In genomic region chr12:76376649-76377048, GRCm38 (mm10) we compare ENCODE assay signal across 8 mouse cellular contexts. TPM values are rescaled to one million over a fixed set of nuclear protein-coding genes. Genes with fewer than 3 reads are reported as not detected.
DNase-seq lines count a peak whose midpoint lies in the region; ATAC-seq and TF ChIP-seq lines count a peak whose summit lies in the region.

No protein-coding gene starts in this region.

- WGBS in hindbrain, postnatal 0 days = 36% methylated on average over 7 of the region's 7 CpGs
- 37% methylated on average over 7 of the region's 7 CpGs for WGBS in hindbrain, embryonic 14.5 days
- WGBS in liver, adult 2 months = 54% methylated on average over 7 of the region's 7 CpGs

- H3K36me3 ChIP-seq in hindbrain, postnatal 0 days (ENCODE audit: insufficient read depth, low read length) = no peaks in the 10 kb centered on the region
- no peaks in the 10 kb centered on the region for H3K36me3 ChIP-seq in hindbrain, embryonic 14.5 days (replicated peaks; ENCODE audit: control insufficient read depth, insufficient read depth)
- H3K36me3 ChIP-seq in liver, adult 2 months (ENCODE audit: control insufficient read depth, insufficient read depth, low read length) = no peaks in the 10 kb centered on the region

- no peaks in the 10 kb centered on the region; the same call in 1 of the 2 replicates for H3K4me1 ChIP-seq in hindbrain, postnatal 0 days (ENCODE audit: insufficient read depth, low read length)
- H3K4me1 ChIP-seq in hindbrain, embryonic 14.5 days (replicated peaks; ENCODE audit: control insufficient read depth, insufficient read depth, low read length) = 0 out of 2 replicates have a peak, but pooled peaks cover 7% of the 10 kb centered on the region
- H3K4me1 ChIP-seq in liver, adult 2 months (ENCODE audit: control insufficient read depth, insufficient read depth, low read length) = peaks cover 12% of the 10 kb centered on the region

- H3K27ac ChIP-seq in hindbrain, postnatal 0 days = no peak overlapping the region
- H3K27ac ChIP-seq in hindbrain, embryonic 14.5 days = no peak overlapping the region
- H3K27ac ChIP-seq in liver, adult 2 months (replicated peaks; ENCODE audit: insufficient read depth, low read depth, low read length) = no peak overlapping the region

- no peak for TF ChIP-seq POLR2A in liver, adult 2 months (IDR thresholded peaks at IDR 0.05; ENCODE audit: extremely low read depth, insufficient read depth, low read length)

- H3K4me2 ChIP-seq in hindbrain, postnatal 0 days (ENCODE audit: low read depth, low read length) = no peak overlapping the region
- H3K4me2 ChIP-seq in hindbrain, embryonic 14.5 days (replicated peaks) = no peak overlapping the region

- DNase-seq in hindbrain, postnatal 0 days (ENCODE audit: low spot score) = peak; percentile 32
- DNase-seq in hindbrain, embryonic 14.5 days (ENCODE audit: low spot score) = no peak
- DNase-seq in CD8-positive naive resting alpha-beta T cell, adult 2 months (ENCODE audit: low read depth in 2 of 2, low spot score in 2 of 2) = peak; percentile 53 to 63
- peak; percentile 76 for DNase-seq in T-cell, adult 2 months (ENCODE audit: low spot score)
- peak; percentile 26 for DNase-seq in liver, adult 2 months (ENCODE audit: extremely low read depth, low read depth, low spot score)
- DNase-seq in spleen, postnatal 36 days (ENCODE audit: low spot score in 2 of 2) = peak; percentile 68 to 74
- DNase-seq in left cerebral cortex, postnatal 36 days (ENCODE audit: low spot score in 2 of 2) = no peak
- no peak for DNase-seq in ovary, postnatal 10 days (ENCODE audit: low spot score)

- no peaks in the 10 kb centered on the region for H3K9me3 ChIP-seq in hindbrain, postnatal 0 days (ENCODE audit: low read length)
- H3K9me3 ChIP-seq in hindbrain, embryonic 14.5 days (ENCODE audit: control insufficient read depth, low read length) = no peaks in the 10 kb centered on the region

- ATAC-seq in hindbrain, postnatal 0 days = no peak
- no peak; the same call in 1 of the 2 replicates for ATAC-seq in hindbrain, embryonic 14.5 days (ENCODE audit: low FRiP score)

- intact Hi-C loops in left cerebral cortex, postnatal 36 days (cut with DNase I) = loop anchor here (10.0 kb wide), 2 partner anchors 218 to 1848 kb away; partner anchors contain the start of gene Gphn

- no peak overlapping the region for H3K9ac ChIP-seq in hindbrain, postnatal 0 days (replicated peaks; ENCODE audit: low read length)
- H3K9ac ChIP-seq in hindbrain, embryonic 14.5 days = no peak overlapping the region
- H3K9ac ChIP-seq in liver, adult 2 months (ENCODE audit: low read depth, low read length) = no peak overlapping the region

- TF ChIP-seq CTCF in hindbrain, postnatal 0 days (IDR thresholded peaks at IDR 0.05; ENCODE audit: low read depth) = peak; percentile 73
- TF ChIP-seq CTCF in liver, adult 2 months (IDR thresholded peaks at IDR 0.05; ENCODE audit: low read depth, low read length) = peak; percentile 74

- H3K4me3 ChIP-seq in hindbrain, postnatal 0 days (ENCODE audit: low read length) = no peak overlapping the region
- H3K4me3 ChIP-seq in hindbrain, embryonic 14.5 days (replicated peaks; ENCODE audit: low read length) = no peak overlapping the region
- H3K4me3 ChIP-seq in liver, adult 2 months (ENCODE audit: insufficient read depth, low read depth, low read length) = no peak overlapping the region

- H3K79me2 ChIP-seq in liver, adult 2 months (ENCODE audit: control insufficient read depth, insufficient read depth, low read length) = peaks cover 61% of the 10 kb centered on the region

- no peaks in the 10 kb centered on the region for H3K27me3 ChIP-seq in hindbrain, postnatal 0 days (ENCODE audit: insufficient read depth, low read length)
- H3K27me3 ChIP-seq in hindbrain, embryonic 14.5 days (ENCODE audit: control insufficient read depth, insufficient read depth, low read length) = no peaks in the 10 kb centered on the region
- H3K27me3 ChIP-seq in liver, adult 2 months (ENCODE audit: control insufficient read depth, insufficient read depth, low read length) = no peaks in the 10 kb centered on the region

RNA-seq across cellular contexts. Expression of gene Zbtb1, which starts 6.6 kb away (rescaled TPM):
- total RNA-seq in hindbrain, postnatal 0 days (2014; rRNA removed) = 3.3 and 3.6 TPM in 2 replicates
- 3.0 and 3.1 TPM in 2 replicates for polyA plus RNA-seq in hindbrain, postnatal 0 days (2015; fragmentation: Nextera tagmentation; extraction: Ambion mirVana)
- polyA plus RNA-seq in hindbrain, embryonic 14.5 days (2014; fragmentation: Nextera tagmentation; extraction: Ambion mirVana) = 4.2 and 4.7 TPM in 2 replicates
- total RNA-seq in liver, adult 2 months (2014; rRNA removed) = 2.1 and 2.2 TPM in 2 replicates
- polyA plus RNA-seq in liver, adult 2 months (2012; rRNA removed) = 0.60 and 0.70 TPM in 2 replicates
- 1 to 10 TPM; 4.6 to 6.6 TPM for total RNA-seq in left cerebral cortex, postnatal 36 days (2021)

RNA-seq across cellular contexts. Expression of gene Zbtb25, which starts 7.2 kb away (rescaled TPM):
- 20.5 and 25.2 TPM in 2 replicates for total RNA-seq in hindbrain, postnatal 0 days (2014; rRNA removed)
- polyA plus RNA-seq in hindbrain, postnatal 0 days (2015; fragmentation: Nextera tagmentation; extraction: Ambion mirVana) = 12.1 and 12.7 TPM in 2 replicates
- 16.0 and 16.5 TPM in 2 replicates for polyA plus RNA-seq in hindbrain, embryonic 14.5 days (2014; fragmentation: Nextera tagmentation; extraction: Ambion mirVana)
- 1.0 and 1.6 TPM in 2 replicates for total RNA-seq in liver, adult 2 months (2014; rRNA removed)
- 1.7 and 2.3 TPM in 2 replicates for polyA plus RNA-seq in liver, adult 2 months (2012; rRNA removed)
- total RNA-seq in left cerebral cortex, postnatal 36 days (2021) = 10 to 100 TPM; 17.8 to 19.6 TPM

RNA-seq across cellular contexts. Expression of gene Hspa2, which starts 27.3 kb away (rescaled TPM):
- total RNA-seq in hindbrain, postnatal 0 days (2014; rRNA removed) = 9.6 and 17.2 TPM in 2 replicates
- 11.1 and 13.8 TPM in 2 replicates for polyA plus RNA-seq in hindbrain, postnatal 0 days (2015; fragmentation: Nextera tagmentation; extraction: Ambion mirVana)
- 6.4 and 7.9 TPM in 2 replicates for polyA plus RNA-seq in hindbrain, embryonic 14.5 days (2014; fragmentation: Nextera tagmentation; extraction: Ambion mirVana)
- 3.3 and 3.8 TPM in 2 replicates for total RNA-seq in liver, adult 2 months (2014; rRNA removed)
- 1.4 and 2.2 TPM in 2 replicates for polyA plus RNA-seq in liver, adult 2 months (2012; rRNA removed)
- total RNA-seq in left cerebral cortex, postnatal 36 days (2021) = 10 to 100 TPM; 62.5 to 67.5 TPM

RNA-seq across cellular contexts. Expression of gene Ppp1r36, which starts 40.7 kb away (rescaled TPM):
- total RNA-seq in hindbrain, postnatal 0 days (2014; rRNA removed) = 0.25 and 0.52 TPM in 2 replicates
- polyA plus RNA-seq in hindbrain, postnatal 0 days (2015; fragmentation: Nextera tagmentation; extraction: Ambion mirVana) = 2.7 and 2.8 TPM in 2 replicates
- polyA plus RNA-seq in hindbrain, embryonic 14.5 days (2014; fragmentation: Nextera tagmentation; extraction: Ambion mirVana) = 1.8 and 2.6 TPM in 2 replicates
- under 0.01 TPM in 1 of 2 replicates, not detected in the other for total RNA-seq in liver, adult 2 months (2014; rRNA removed)
- not detected in 2 replicates for polyA plus RNA-seq in liver, adult 2 months (2012; rRNA removed)
- total RNA-seq in left cerebral cortex, postnatal 36 days (2021) = 1 to 10 TPM; 1.2 to 1.3 TPM

RNA-seq across cellular contexts. Expression of gene Akap5, which starts 52.0 kb away (rescaled TPM):
- 13.1 and 15.0 TPM in 2 replicates for total RNA-seq in hindbrain, postnatal 0 days (2014; rRNA removed)
- 11.8 and 12.5 TPM in 2 replicates for polyA plus RNA-seq in hindbrain, postnatal 0 days (2015; fragmentation: Nextera tagmentation; extraction: Ambion mirVana)
- 11.8 and 12.1 TPM in 2 replicates for polyA plus RNA-seq in hindbrain, embryonic 14.5 days (2014; fragmentation: Nextera tagmentation; extraction: Ambion mirVana)
- 1.1 and 1.2 TPM in 2 replicates for total RNA-seq in liver, adult 2 months (2014; rRNA removed)
- 0.12 and 0.17 TPM in 2 replicates for polyA plus RNA-seq in liver, adult 2 months (2012; rRNA removed)
- 10 to 100 TPM; 81.3 to 94.9 TPM for total RNA-seq in left cerebral cortex, postnatal 36 days (2021)

Comparison
In these comparisons a context has a peak if more than half of its experiments do, and no peak if none do; other contexts are left out.
1. DNase-seq: peak in hindbrain, postnatal 0 days (single experiment), CD8-positive naive resting alpha-beta T cell, adult 2 months (2 of 2), T-cell, adult 2 months (single experiment), liver, adult 2 months (single experiment) and spleen, postnatal 36 days (2 of 2); none in hindbrain, embryonic 14.5 days (single experiment), left cerebral cortex, postnatal 36 days (0 of 2) and ovary, postnatal 10 days (single experiment).